Mouse (Mus musculus): ENCODE measurements around the gene Srxn1. TPM values are rescaled to one million over a fixed set of nuclear protein-coding genes. Genes with fewer than 3 reads are reported as not detected.

Srxn1 gene
- polyA plus RNA-seq, 1 experiment from 2014 or later = 15.2 TPM

GRCm38 (mm10) chr2:152080685-152081541 lies 24.4 kb upstream of the Srxn1 start, which contains the start of gene Scrt2:
Scrt2 (plus strand) TSS chr2:152081529.
- Histone ChIP-seq H3K36me3 (no peaks in the 10 kb centered on the region), H3K4me1 (peaks cover 42% of the 10 kb centered on the region), H3K27ac (replicated peaks) (peak within 1 kb of the TSS; percentile 95), H3K9ac (replicated peaks) (peak within 1 kb of the TSS; percentile 81), H3K4me3 (peak within 1 kb of the TSS; percentile 62), H3K4me2 (replicated peaks) (peak within 1 kb of the TSS; percentile 75), H3K27me3 (peaks cover 44% of the 10 kb centered on the region), H3K9me3 (no peaks in the 10 kb centered on the region)
- peak; percentile 79 for ATAC-seq (ENCODE audit: low FRiP score, low read depth)
- 0% methylated on average over 24 of the region's 24 CpGs for whole genome bisulfite sequencing

DNA sequence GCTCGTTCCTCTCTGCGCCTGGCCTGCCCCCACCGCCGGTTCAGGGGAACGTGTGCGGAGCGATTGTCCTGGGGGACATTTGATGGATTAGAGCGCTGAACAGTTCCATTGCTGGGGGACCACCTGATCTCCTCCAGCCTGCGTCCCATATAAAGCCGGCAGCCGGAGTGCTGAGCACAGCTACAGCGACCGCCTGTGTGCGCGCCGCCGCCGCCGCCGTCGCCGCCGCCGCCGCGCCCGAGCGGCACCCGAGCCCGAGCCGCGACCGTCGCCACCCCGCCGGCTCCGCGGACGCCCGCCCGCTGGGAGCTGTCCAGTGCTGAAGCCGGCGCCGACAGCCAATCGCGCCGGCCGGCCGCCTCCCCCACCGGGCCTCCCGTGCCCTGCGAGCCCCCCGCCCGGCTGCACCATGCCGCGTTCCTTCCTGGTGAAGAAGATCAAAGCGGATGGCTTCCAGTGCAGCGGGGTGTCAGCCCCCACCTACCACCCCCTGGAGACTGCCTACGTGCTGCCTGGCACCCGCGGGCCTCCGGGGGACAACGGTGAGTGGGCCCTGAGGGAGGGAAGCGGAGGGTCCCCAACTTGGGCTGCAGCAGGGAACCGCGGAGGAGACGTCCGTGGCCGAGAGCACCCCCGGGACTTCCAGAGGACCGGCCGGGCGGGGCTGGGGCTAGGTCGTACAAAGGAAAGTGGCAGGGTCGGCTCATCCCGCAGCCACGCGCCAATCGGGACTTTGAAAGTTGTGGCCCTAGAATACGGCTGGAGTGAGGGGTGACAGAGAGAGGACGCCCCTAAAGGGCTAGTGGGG lies 23.5 kb upstream of the Srxn1 start:
- Histone ChIP-seq H3K4me2 (replicated peaks) (peak overlapping the region; percentile 75), H3K27ac (replicated peaks) (peak overlapping the region; percentile 95), H3K36me3 (no peaks in the 10 kb centered on the region), H3K4me1 (peaks cover 50% of the 10 kb centered on the region), H3K9ac (replicated peaks) (peak overlapping the region; percentile 81), H3K27me3 (peaks cover 39% of the 10 kb centered on the region), H3K9me3 (no peaks in the 10 kb centered on the region), H3K4me3 (peak overlapping the region; percentile 62)
- WGBS = under 1% methylated on average over 51 of the region's 81 CpGs
- peak; percentile 84 for ATAC-seq (ENCODE audit: low FRiP score, low read depth)

DNA sequence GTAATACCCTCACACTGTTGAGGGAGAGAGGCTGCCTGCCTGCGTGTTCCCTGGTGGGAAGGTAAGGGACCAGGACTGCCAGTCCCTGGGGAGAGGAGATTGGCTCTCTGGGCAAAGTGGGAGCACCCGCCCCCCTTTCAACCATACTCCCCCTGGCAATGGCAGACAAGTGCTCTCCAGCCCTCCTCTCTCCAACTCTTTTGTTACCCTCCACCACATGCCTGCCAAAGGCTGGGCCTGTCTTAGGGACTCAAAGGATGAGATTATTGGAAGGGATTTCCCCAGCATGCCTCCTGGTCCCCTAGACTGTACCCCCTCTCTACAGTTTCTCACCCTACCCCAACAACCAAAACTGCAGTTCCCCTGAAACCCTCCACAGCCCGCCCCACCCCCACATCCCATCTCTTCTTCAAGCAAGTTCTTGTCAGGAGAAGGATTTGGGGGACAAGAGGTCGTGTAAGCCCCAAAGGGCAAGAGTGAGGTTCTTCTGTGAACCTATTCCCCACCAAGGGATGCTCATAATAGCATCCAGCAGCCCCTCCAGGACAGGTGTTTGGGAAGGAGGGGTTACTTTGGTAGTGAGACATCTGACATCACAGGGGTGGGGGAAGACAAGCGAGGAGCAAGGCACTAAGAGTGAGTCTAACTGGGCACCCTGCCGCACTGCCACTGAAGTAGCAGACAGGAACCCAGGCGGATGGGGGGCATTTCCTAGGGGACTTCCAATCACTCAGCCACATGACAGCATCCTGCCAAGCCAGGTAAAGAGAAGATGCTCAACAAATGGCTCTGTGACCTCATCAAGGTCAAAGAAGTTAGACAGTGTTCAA lies 22.6 kb upstream of the Srxn1 start:
- peak; percentile 1; the same call in 1 of the 2 replicates for ATAC-seq (ENCODE audit: low FRiP score, low read depth)
- Histone ChIP-seq H3K9ac (replicated peaks) (peak overlapping the region; percentile 81), H3K36me3 (0 out of 2 replicates have a peak, but pooled peaks cover 3% of the 10 kb centered on the region), H3K9me3 (no peaks in the 10 kb centered on the region), H3K27ac (replicated peaks) (peak overlapping the region; percentile 95), H3K4me1 (peaks cover 58% of the 10 kb centered on the region), H3K4me3 (peak overlapping the region; percentile 62), H3K27me3 (peaks cover 35% of the 10 kb centered on the region), H3K4me2 (replicated peaks) (peak overlapping the region; percentile 75)
- WGBS = 13% methylated on average over 7 of the region's 7 CpGs

GRCm38 (mm10) chr2:152083411-152083810 lies 21.9 kb upstream of the Srxn1 start:
- H3K9ac ChIP-seq (replicated peaks) = peak overlapping the region; percentile 81
- ATAC-seq (ENCODE audit: low FRiP score, low read depth) = no peak
- H3K4me1 ChIP-seq = peaks cover 66% of the 10 kb centered on the region
- 0 out of 2 replicates have a peak, but pooled peaks cover 7% of the 10 kb centered on the region for H3K36me3 ChIP-seq
- H3K9me3 ChIP-seq = no peaks in the 10 kb centered on the region
- peak overlapping the region; percentile 75 for H3K4me2 ChIP-seq (replicated peaks)
- H3K27ac ChIP-seq (replicated peaks) = peak overlapping the region; percentile 95; the same call in 1 of the 2 replicates
- WGBS = 61% methylated on average over 4 of the region's 4 CpGs
- peak overlapping the region; percentile 62 for H3K4me3 ChIP-seq
- peaks cover 35% of the 10 kb centered on the region for H3K27me3 ChIP-seq

GRCm38 (mm10) chr2:152084298-152084697 lies 21.0 kb upstream of the Srxn1 start:
- WGBS = 40% methylated on average over 6 of the region's 6 CpGs
- Histone ChIP-seq H3K36me3 (peaks cover 7% of the 10 kb centered on the region; the same call in 1 of the 2 replicates), H3K4me2 (replicated peaks) (peak overlapping the region; percentile 75), H3K4me3 (peak overlapping the region; percentile 62), H3K9ac (replicated peaks) (peak overlapping the region; percentile 81), H3K9me3 (no peaks in the 10 kb centered on the region), H3K27ac (replicated peaks) (peak overlapping the region; percentile 60; the same call in 1 of the 2 replicates), H3K27me3 (peaks cover 27% of the 10 kb centered on the region), H3K4me1 (peaks cover 62% of the 10 kb centered on the region)
- ATAC-seq (ENCODE audit: low FRiP score, low read depth) = no peak

DNA sequence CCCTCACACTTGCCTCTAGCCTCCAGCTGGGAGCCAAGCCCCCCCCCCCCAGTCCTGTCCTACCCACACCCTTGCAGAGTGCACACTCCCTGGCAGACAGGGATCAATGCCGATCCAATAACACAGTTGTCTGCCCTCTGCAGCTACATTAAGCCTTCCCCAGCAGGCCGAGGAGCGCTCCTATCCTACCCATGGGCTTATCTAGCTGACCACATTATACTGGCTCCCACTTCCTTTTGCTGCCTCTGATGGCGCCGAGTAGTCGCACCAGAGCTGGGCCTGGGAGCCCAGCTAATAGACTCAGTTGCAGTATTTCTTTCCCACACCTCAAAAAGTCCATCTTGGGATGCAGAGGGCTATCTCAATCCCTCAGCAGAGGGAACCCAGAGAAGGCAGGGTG lies 19.9 kb upstream of the Srxn1 start:
- Histone ChIP-seq H3K4me2 (replicated peaks) (peak overlapping the region; percentile 75), H3K27ac (replicated peaks) (peak overlapping the region; percentile 50; the same call in 1 of the 2 replicates), H3K27me3 (peaks cover 28% of the 10 kb centered on the region; the same call in 1 of the 2 replicates), H3K9ac (replicated peaks) (peak overlapping the region; percentile 81; the same call in 1 of the 2 replicates), H3K36me3 (peaks cover 7% of the 10 kb centered on the region; the same call in 1 of the 2 replicates), H3K4me1 (peaks cover 58% of the 10 kb centered on the region), H3K4me3 (peak overlapping the region; percentile 62), H3K9me3 (no peaks in the 10 kb centered on the region)
- 73% methylated on average over 6 of the region's 6 CpGs for WGBS
- ATAC-seq (ENCODE audit: low FRiP score, low read depth) = no peak

DNA sequence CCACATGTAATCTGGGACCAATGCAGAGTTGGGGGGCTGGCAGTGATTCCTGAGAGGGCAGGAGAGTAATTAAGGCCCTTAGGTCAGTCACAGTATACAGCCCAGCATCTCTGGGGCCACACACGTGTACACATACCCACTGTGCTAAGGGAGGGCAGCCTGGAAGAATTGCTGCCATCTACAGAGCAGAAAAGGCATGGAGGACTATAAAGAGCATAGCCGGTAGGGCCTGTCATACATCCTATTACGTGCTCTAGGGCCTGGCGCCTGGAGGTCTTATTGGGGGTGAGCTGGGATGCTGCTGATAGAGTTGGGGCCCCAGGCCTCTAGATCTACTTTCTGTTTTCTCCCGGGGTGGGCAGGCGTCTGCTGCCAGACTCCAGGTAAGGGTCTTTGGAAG lies 18.9 kb upstream of the Srxn1 start:
- ATAC-seq (ENCODE audit: low FRiP score, low read depth) = no peak
- H3K4me2 ChIP-seq (replicated peaks) = peak overlapping the region; percentile 75
- no peaks in the 10 kb centered on the region for H3K9me3 ChIP-seq
- H3K4me1 ChIP-seq = peaks cover 63% of the 10 kb centered on the region
- peak overlapping the region; percentile 11; the same call in 1 of the 2 replicates for H3K27ac ChIP-seq (replicated peaks)
- H3K36me3 ChIP-seq = peaks cover 10% of the 10 kb centered on the region
- H3K4me3 ChIP-seq = peak overlapping the region; percentile 6; the same call in 1 of the 2 replicates
- 62% methylated on average over 6 of the region's 6 CpGs for WGBS
- H3K27me3 ChIP-seq = peaks cover 34% of the 10 kb centered on the region
- peak overlapping the region; percentile 39 for H3K9ac ChIP-seq (replicated peaks)

- 85% methylated on average over 5 of the region's 5 CpGs for WGBS
- H3K4me1 ChIP-seq = peaks cover 65% of the 10 kb centered on the region
- H3K9me3 ChIP-seq = no peaks in the 10 kb centered on the region
- H3K9ac ChIP-seq (replicated peaks) = peak overlapping the region; percentile 39
- H3K36me3 ChIP-seq = peaks cover 10% of the 10 kb centered on the region
- H3K27me3 ChIP-seq = peaks cover 31% of the 10 kb centered on the region
- 0 out of 2 replicates have a peak overlapping the region, but pooled peaks have one; percentile 6 for H3K4me3 ChIP-seq
- H3K4me2 ChIP-seq (replicated peaks) = peak overlapping the region; percentile 75
- 0 out of 2 replicates have a peak overlapping the region, but pooled peaks have one; percentile 11 for H3K27ac ChIP-seq (replicated peaks)
- ATAC-seq (ENCODE audit: low FRiP score, low read depth) = no peak
These were observed 18.2 kb upstream of the Srxn1 start for GRCm38 (mm10) chr2:152087111-152087510.

- Histone ChIP-seq H3K4me2 (replicated peaks) (no peak overlapping the region), H3K4me1 (peaks cover 73% of the 10 kb centered on the region), H3K27me3 (peaks cover 34% of the 10 kb centered on the region)
These were observed 16.2 kb upstream of the Srxn1 start for GRCm38 (mm10) chr2:152089078-152089477.

DNA sequence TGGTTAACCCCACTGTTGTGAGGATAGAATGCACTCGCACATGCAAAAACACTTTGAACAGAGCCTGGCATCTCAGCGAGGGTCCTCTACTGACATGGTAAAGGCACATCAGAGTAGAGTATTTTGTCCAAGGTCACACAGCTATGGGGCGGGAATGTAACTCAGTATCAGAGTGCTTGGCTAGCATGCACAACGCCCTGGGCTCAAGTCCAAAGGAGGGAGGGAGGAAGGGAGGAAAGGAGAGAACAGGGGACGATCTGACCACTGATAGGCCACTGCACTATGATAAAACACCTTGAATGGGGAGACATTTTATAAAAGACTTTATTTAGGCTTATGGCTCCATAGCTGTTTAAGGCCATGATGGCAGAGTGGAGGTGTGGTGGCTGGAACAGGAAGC lies 15.7 kb upstream of the Srxn1 start:
- Histone ChIP-seq H3K4me3 (no peak overlapping the region), H3K27me3 (peaks cover 39% of the 10 kb centered on the region), H3K9ac (replicated peaks) (no peak overlapping the region), H3K36me3 (peaks cover 15% of the 10 kb centered on the region), H3K27ac (replicated peaks) (0 out of 2 replicates have a peak overlapping the region, but pooled peaks have one; percentile 1), H3K4me2 (replicated peaks) (no peak overlapping the region), H3K4me1 (peaks cover 74% of the 10 kb centered on the region), H3K9me3 (no peaks in the 10 kb centered on the region)
- ATAC-seq (ENCODE audit: low FRiP score, low read depth) = no peak
- WGBS = 80% methylated on average over 5 of the region's 5 CpGs

More at GRCm38 (mm10) chr2:152089078-152089477, 16.2 kb upstream of the Srxn1 start:
- peaks cover 15% of the 10 kb centered on the region for H3K36me3 ChIP-seq
- no peak overlapping the region for H3K9ac ChIP-seq (replicated peaks)
- H3K4me3 ChIP-seq = no peak overlapping the region
- no peaks in the 10 kb centered on the region for H3K9me3 ChIP-seq
- 0 out of 2 replicates have a peak overlapping the region, but pooled peaks have one; percentile 1 for H3K27ac ChIP-seq (replicated peaks)
- 4% methylated on average over 4 of the region's 4 CpGs for WGBS
- no peak for ATAC-seq (ENCODE audit: low FRiP score, low read depth)

GRCm38 (mm10) chr2:152090486-152090885 lies 14.8 kb upstream of the Srxn1 start:
- WGBS = 90% methylated on average over 5 of the region's 5 CpGs
- Histone ChIP-seq H3K27ac (replicated peaks) (peak overlapping the region; percentile 35), H3K9me3 (no peaks in the 10 kb centered on the region), H3K4me3 (no peak overlapping the region), H3K4me1 (peaks cover 79% of the 10 kb centered on the region), H3K9ac (replicated peaks) (no peak overlapping the region), H3K27me3 (peaks cover 45% of the 10 kb centered on the region), H3K36me3 (peaks cover 15% of the 10 kb centered on the region), H3K4me2 (replicated peaks) (no peak overlapping the region)
- ATAC-seq (ENCODE audit: low FRiP score, low read depth) = no peak
